Mouse (Mus musculus) heart, adult 11 months (tissue): ENCODE measurements around the gene Bbip1.

Experiments
- DNase-seq: peaks from one replicate; pipeline ENCODE4 v3.0.0; 2022

The Bbip1 gene

GRCm38 (mm10) chr19:53889555-53889954 is 54.9 kb downstream of the Bbip1 start:
- no peak for DNase-seq

- DNase-seq, result no peak
Observed at GRCm38 (mm10) chr19:53888331-53888730, 56.1 kb downstream of the Bbip1 start.

- DNase-seq, result peak; percentile 43
Observed at GRCm38 (mm10) chr19:53887822-53888221, 56.6 kb downstream of the Bbip1 start.

GRCm38 (mm10) chr19:53886576-53887370 is 57.7 kb downstream of the Bbip1 start:
- DNase-seq, result peak; percentile 88

- peak; percentile 46 for DNase-seq
Observed at GRCm38 (mm10) chr19:53885450-53885849, 59.0 kb downstream of the Bbip1 start.

GRCm38 (mm10) chr19:53881786-53882185 is 62.6 kb downstream of the Bbip1 start:
- DNase-seq, result no peak

GRCm38 (mm10) chr19:53880460-53880859 is 64.0 kb downstream of the Bbip1 start:
- DNase-seq, result peak; percentile 57
